Mouse (Mus musculus) midbrain, embryonic 10.5 days (tissue): ENCODE results near the gene Pbx1. TPM values are rescaled to one million over a fixed set of nuclear protein-coding genes. Genes with fewer than 3 reads are reported as not detected.

Experiments used
- DNase-seq: peaks from one replicate; pipeline ENCODE4 v3.0.0-alpha.2; 2017; ENCODE audit warnings: low spot score
- H3K27ac ChIP-seq: fragments of 300-500 bp; sonication (generic); replicated peaks from 2 replicates; pipeline ENCODE4 v1.5.1; 2016; ENCODE audit warnings: mild to moderate bottlenecking
- H3K27me3 ChIP-seq: fragments of 300-500 bp; sonication (generic); 2 replicates; pipeline ENCODE4 v1.6.1; 2016; ENCODE audit warnings: low read depth, mild to moderate bottlenecking; ENCODE audit not compliant: poor library complexity, severe bottlenecking
- H3K36me3 ChIP-seq: fragments of 300-500 bp; sonication (generic); 2 replicates; pipeline ENCODE4 v1.6.1; 2016; ENCODE audit warnings: mild to moderate bottlenecking, moderate library complexity
- H3K4me1 ChIP-seq: fragments of 300-500 bp; sonication (generic); 2 replicates; pipeline ENCODE4 v1.6.1; 2016
- H3K4me3 ChIP-seq: fragments of 300-500 bp; sonication (generic); 2 replicates; pipeline ENCODE4 v1.5.1; 2016; ENCODE audit warnings: mild to moderate bottlenecking, moderate library complexity
- H3K9me3 ChIP-seq: fragments of 300-500 bp; sonication (generic); replicated peaks from 2 replicates; pipeline ENCODE4 v1.6.1; 2016; ENCODE audit warnings: mild to moderate bottlenecking
- WGBS: fragments of 180-500 bp; shearing (Covaris S2); methylation state at CpG from one replicate; pipeline ENCODE4 v1.1.7; 2016; 5-methylcytosine and 5-hydroxymethylcytosine counted together
- polyA plus RNA-seq: library from polyadenylated mRNA; unstranded; fragments of >200 nt; fragmentation: Nextera tagmentation; extraction: Ambion mirVana; gene quantifications from 2 replicates; pipeline ENCODE4 v1.2.1, GENCODE M21; 2016

Pbx1 gene
- polyA plus RNA-seq, 1 experiment from 2014 or later = 34.9 TPM

DNA sequence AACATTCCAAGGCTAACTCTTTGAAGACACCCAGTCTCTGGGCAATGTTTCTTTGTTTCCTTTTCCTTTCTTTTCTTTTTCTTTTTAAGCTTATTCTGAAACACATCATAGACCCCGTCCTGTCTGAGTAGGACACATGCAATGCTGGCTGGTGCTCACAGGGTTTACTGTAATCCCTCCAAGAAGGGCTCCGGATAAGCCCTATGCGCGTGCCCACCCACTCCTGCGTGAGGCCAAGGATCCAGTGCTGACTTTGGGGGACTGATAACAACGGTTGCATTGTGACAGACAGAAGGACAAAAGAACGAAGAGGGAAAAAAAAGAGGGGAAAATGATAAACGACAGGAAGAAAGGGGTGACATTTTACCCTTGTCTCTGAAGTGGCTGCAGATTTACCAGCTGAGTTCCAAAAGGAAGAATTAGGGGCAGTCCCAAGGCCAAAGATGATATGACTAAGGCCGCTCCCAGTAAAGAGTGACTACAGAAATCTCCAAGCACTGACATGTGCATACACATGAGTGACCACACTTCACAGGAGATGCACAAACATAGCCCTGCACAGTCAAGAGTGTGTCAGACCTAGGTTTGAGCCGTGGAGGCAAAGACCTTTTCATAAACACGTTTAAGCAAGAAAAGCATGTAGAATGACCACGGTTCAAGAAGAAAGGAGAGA, 108.5 kb downstream of the Pbx1 start:
- Histone ChIP-seq H3K36me3 (0 out of 2 replicates have a peak, but pooled peaks cover 10% of the 10 kb centered on the region), H3K4me3 (no peak overlapping the region), H3K27ac (peak overlapping the region; percentile 59), H3K9me3 (no peaks in the 10 kb centered on the region), H3K4me1 (peaks cover 65% of the 10 kb centered on the region), H3K27me3 (no peaks in the 10 kb centered on the region)
- no peak for DNase-seq
- WGBS = 73% methylated on average over 12 of the region's 12 CpGs

DNA sequence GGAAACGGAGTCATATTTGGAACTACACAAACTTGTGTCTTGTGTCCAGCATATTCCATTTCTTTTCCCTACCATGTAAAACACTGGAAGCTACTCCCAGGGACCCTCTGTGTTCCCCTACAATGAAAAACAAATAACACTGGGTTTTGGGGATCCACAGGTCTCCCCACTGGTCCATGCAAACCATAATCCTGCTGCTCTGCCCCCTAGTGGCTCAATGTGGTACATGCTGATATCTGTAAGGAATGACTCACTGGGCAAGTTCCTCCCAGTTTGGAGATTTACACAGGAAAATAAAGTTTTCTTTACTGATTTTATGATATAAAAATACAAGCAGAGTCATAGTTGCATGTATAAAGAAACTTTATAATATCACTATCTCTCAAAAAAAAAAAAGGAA, 109.2 kb downstream of the Pbx1 start:
- H3K4me1 ChIP-seq = peaks cover 60% of the 10 kb centered on the region
- no peak overlapping the region for H3K27ac ChIP-seq
- H3K27me3 ChIP-seq = no peaks in the 10 kb centered on the region
- DNase-seq = no peak
- 0 out of 2 replicates have a peak, but pooled peaks cover 10% of the 10 kb centered on the region for H3K36me3 ChIP-seq
- H3K9me3 ChIP-seq = no peaks in the 10 kb centered on the region
- H3K4me3 ChIP-seq = no peak overlapping the region
- 100% methylated on average over 1 of the region's 1 CpGs for WGBS

DNA sequence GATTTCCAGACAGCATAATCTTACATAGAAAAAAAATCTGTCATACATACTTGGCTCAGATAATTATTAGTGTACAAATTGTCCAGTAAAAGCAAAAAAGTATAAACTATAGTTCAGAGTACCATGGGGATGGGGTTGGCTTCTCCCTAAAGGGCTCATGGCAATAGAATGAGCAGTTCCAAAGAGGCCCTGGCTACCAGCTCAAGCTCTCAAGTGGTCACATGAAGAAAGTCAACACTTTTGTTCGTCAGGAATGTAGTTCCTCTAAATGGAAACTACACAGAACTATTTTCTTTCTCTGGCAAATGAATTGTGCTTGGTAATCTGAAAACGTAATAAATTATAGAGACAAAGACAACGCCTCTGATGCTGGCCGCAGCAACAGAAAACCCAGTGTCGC, 112.4 kb downstream of the Pbx1 start:
- 89% methylated on average over 5 of the region's 5 CpGs for WGBS
- Histone ChIP-seq H3K4me1 (peaks cover 29% of the 10 kb centered on the region), H3K36me3 (peaks cover 15% of the 10 kb centered on the region), H3K27ac (no peak overlapping the region), H3K9me3 (no peaks in the 10 kb centered on the region), H3K27me3 (no peaks in the 10 kb centered on the region), H3K4me3 (no peak overlapping the region)
- DNase-seq = no peak

DNA sequence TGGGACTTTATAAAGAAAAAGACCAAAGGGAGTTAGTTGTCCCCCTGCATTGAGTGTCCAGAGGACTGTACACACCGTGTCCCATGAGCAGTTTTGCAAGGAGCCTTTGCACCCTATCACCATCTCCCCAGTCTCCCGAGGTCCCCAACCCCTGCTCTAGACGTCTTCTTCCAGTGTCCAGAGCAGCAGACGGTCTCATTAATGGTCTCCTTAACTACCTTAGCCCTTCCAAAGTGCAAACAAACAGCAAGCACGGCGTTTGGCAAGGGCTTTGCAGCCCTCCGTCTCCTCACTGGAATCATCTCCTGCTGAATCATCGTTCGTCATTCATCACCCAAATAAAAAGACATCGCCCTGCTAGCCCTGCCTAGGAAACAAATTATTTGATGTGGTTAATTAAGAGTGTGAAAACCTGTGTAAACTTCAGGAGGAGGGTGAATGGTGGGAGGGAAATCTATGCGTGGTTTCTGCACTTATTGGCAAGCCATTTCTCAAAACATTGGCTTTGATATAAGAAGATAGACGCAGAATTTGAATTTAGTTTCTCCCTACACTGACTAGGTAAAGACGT, 113.1 kb downstream of the Pbx1 start:
- 81% methylated on average over 13 of the region's 13 CpGs for WGBS
- Histone ChIP-seq H3K27ac (no peak overlapping the region), H3K9me3 (no peaks in the 10 kb centered on the region), H3K36me3 (peaks cover 15% of the 10 kb centered on the region), H3K4me1 (peaks cover 22% of the 10 kb centered on the region), H3K4me3 (no peak overlapping the region), H3K27me3 (no peaks in the 10 kb centered on the region)
- DNase-seq = no peak

- no peak for DNase-seq
- H3K27ac ChIP-seq = no peak overlapping the region
- no peak overlapping the region for H3K4me3 ChIP-seq
- peaks cover 23% of the 10 kb centered on the region for H3K4me1 ChIP-seq
- H3K9me3 ChIP-seq = no peaks in the 10 kb centered on the region
- no peaks in the 10 kb centered on the region for H3K27me3 ChIP-seq
- H3K36me3 ChIP-seq = peaks cover 5% of the 10 kb centered on the region
Observed at GRCm38 (mm10) chr1:168313772-168314171, 118.3 kb downstream of the Pbx1 start.

DNA sequence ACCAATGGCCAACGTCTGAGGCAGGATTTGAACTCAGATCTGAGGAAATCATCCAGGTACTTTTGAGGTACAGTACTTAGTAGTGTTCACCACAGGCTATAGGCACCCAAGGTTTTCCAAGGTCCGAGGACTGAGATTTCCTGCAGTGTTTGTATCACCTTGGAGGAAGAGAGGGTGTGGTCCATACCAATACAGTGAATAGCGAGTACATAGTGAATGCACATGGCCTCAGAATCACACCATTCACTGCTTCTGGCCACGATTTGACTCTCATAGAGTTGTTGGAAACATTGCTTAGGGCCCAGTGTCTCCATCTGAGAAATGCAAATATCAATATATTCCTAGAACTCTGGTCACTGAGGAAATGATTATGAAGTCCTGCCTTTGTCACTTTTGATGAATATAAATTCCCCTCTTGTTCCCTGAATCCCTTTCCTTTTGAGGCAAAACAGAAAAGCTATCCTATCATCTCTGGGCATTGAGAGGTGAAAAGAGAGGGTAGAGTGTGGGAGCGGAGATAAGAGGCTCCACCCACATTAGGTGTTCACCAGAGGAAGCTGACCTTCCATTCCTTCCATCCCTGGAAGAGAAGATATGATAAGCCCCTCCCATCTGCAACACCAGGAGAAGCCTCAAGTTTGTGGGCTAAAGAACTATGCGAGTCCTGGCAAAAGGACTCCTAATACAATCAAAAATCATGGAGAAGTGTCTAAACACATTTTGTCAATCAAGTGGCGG, 119.2 kb downstream of the Pbx1 start:
- Histone ChIP-seq H3K4me3 (no peak overlapping the region), H3K27ac (no peak overlapping the region), H3K36me3 (peaks cover 5% of the 10 kb centered on the region), H3K27me3 (no peaks in the 10 kb centered on the region), H3K9me3 (no peaks in the 10 kb centered on the region), H3K4me1 (peaks cover 28% of the 10 kb centered on the region)
- 92% methylated on average over 7 of the region's 7 CpGs for WGBS
- no peak for DNase-seq

- H3K9me3 ChIP-seq = no peaks in the 10 kb centered on the region
- H3K4me3 ChIP-seq = no peak overlapping the region
- DNase-seq = no peak
- H3K27ac ChIP-seq = peak overlapping the region; percentile 14
- H3K4me1 ChIP-seq = peaks cover 45% of the 10 kb centered on the region
- H3K27me3 ChIP-seq = no peaks in the 10 kb centered on the region
- no peaks in the 10 kb centered on the region for H3K36me3 ChIP-seq
- 89% methylated on average over 8 of the region's 8 CpGs for WGBS
Observed at GRCm38 (mm10) chr1:168309101-168309521, 123.0 kb downstream of the Pbx1 start.

- H3K9me3 ChIP-seq = no peaks in the 10 kb centered on the region
- no peak for DNase-seq
- peak overlapping the region; percentile 14; the same call in 1 of the 2 replicates for H3K27ac ChIP-seq
- H3K27me3 ChIP-seq = no peaks in the 10 kb centered on the region
- H3K36me3 ChIP-seq = no peaks in the 10 kb centered on the region
- H3K4me1 ChIP-seq = peaks cover 45% of the 10 kb centered on the region
- WGBS = 72% methylated on average over 14 of the region's 14 CpGs
- no peak overlapping the region for H3K4me3 ChIP-seq
Observed at GRCm38 (mm10) chr1:168307275-168308182, 124.5 kb downstream of the Pbx1 start.

DNA sequence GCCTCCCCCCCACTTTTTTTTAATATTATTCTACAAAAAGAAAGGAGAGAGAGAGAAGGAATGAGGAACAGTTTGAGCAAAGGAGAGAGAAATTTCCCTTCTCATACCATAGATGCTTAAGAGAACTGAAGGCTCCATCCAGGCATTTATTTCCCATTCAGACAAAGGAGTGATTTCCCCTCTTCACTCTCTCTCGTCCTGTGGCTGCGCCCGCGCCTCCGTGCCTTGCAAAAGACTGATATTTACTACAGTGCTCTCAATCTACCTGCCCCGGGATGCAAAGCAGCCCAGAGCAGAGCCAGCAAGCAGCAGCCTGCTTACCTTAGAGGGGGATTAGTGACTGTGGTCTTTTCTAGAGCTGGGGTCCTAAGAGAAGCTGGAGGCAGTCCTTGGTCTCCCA, 131.6 kb downstream of the Pbx1 start:
- Histone ChIP-seq H3K27ac (no peak overlapping the region), H3K4me1 (peaks cover 18% of the 10 kb centered on the region), H3K4me3 (no peak overlapping the region), H3K9me3 (no peaks in the 10 kb centered on the region), H3K36me3 (peaks cover 23% of the 10 kb centered on the region), H3K27me3 (no peaks in the 10 kb centered on the region)
- 87% methylated on average over 6 of the region's 6 CpGs for WGBS
- no peak for DNase-seq

GRCm38 (mm10) chr1:168299928-168300365, 132.1 kb downstream of the Pbx1 start:
- Histone ChIP-seq H3K9me3 (no peaks in the 10 kb centered on the region), H3K27me3 (no peaks in the 10 kb centered on the region), H3K27ac (no peak overlapping the region), H3K4me3 (no peak overlapping the region), H3K36me3 (peaks cover 23% of the 10 kb centered on the region), H3K4me1 (peaks cover 13% of the 10 kb centered on the region)
- WGBS = 93% methylated on average over 12 of the region's 12 CpGs
- DNase-seq = no peak

DNA sequence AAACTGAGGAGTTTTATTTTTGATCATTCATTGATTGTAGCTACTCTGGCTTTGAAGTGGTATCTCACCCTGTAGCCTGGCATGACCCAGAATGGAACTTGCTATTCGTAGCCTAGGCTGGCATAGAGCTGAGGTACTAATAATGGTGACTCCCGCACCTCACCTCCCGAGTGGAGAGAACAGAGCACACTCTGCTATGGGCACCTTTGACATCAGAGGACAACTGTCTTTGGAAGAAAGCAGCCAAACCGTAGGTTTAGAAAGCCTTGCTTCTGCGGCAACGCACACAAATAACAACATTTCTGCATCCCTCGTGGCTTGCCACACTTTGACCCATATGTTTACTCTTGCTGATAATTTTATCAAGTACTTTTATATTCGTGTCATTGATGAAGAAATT, 132.9 kb downstream of the Pbx1 start:
- 93% methylated on average over 8 of the region's 8 CpGs for WGBS
- H3K4me1 ChIP-seq = peaks cover 13% of the 10 kb centered on the region
- DNase-seq = no peak
- H3K27me3 ChIP-seq = no peaks in the 10 kb centered on the region
- no peak overlapping the region for H3K27ac ChIP-seq
- H3K36me3 ChIP-seq = peaks cover 23% of the 10 kb centered on the region
- H3K9me3 ChIP-seq = no peaks in the 10 kb centered on the region
- no peak overlapping the region for H3K4me3 ChIP-seq

- no peak for DNase-seq
- H3K4me3 ChIP-seq = no peak overlapping the region
- peaks cover 25% of the 10 kb centered on the region for H3K4me1 ChIP-seq
- no peaks in the 10 kb centered on the region for H3K9me3 ChIP-seq
- peaks cover 23% of the 10 kb centered on the region for H3K36me3 ChIP-seq
- 79% methylated on average over 2 of the region's 2 CpGs for WGBS
- H3K27me3 ChIP-seq = no peaks in the 10 kb centered on the region
- no peak overlapping the region for H3K27ac ChIP-seq
Observed at GRCm38 (mm10) chr1:168296290-168296689, 135.8 kb downstream of the Pbx1 start.
